Mouse (Mus musculus) midbrain, embryonic 10.5 days (tissue): Measurements from ENCODE around the gene Gzmm. TPM values are rescaled to one million over a fixed set of nuclear protein-coding genes. Genes with fewer than 3 reads are reported as not detected.

Experiments used
- DNase-seq: peaks from one replicate; pipeline ENCODE4 v3.0.0-alpha.2; 2017; ENCODE audit warnings: low spot score
- H3K27ac ChIP-seq: fragments of 300-500 bp; sonication (generic); replicated peaks from 2 replicates; pipeline ENCODE4 v1.5.1; 2016; ENCODE audit warnings: mild to moderate bottlenecking
- H3K27me3 ChIP-seq: fragments of 300-500 bp; sonication (generic); 2 replicates; pipeline ENCODE4 v1.6.1; 2016; ENCODE audit warnings: low read depth, mild to moderate bottlenecking; ENCODE audit not compliant: poor library complexity, severe bottlenecking
- H3K36me3 ChIP-seq: fragments of 300-500 bp; sonication (generic); 2 replicates; pipeline ENCODE4 v1.6.1; 2016; ENCODE audit warnings: mild to moderate bottlenecking, moderate library complexity
- H3K4me1 ChIP-seq: fragments of 300-500 bp; sonication (generic); 2 replicates; pipeline ENCODE4 v1.6.1; 2016
- H3K4me3 ChIP-seq: fragments of 300-500 bp; sonication (generic); 2 replicates; pipeline ENCODE4 v1.5.1; 2016; ENCODE audit warnings: mild to moderate bottlenecking, moderate library complexity
- H3K9me3 ChIP-seq: fragments of 300-500 bp; sonication (generic); replicated peaks from 2 replicates; pipeline ENCODE4 v1.6.1; 2016; ENCODE audit warnings: mild to moderate bottlenecking
- WGBS: fragments of 180-500 bp; shearing (Covaris S2); methylation state at CpG from one replicate; pipeline ENCODE4 v1.1.7; 2016; 5-methylcytosine and 5-hydroxymethylcytosine counted together
- polyA plus RNA-seq: library from polyadenylated mRNA; unstranded; fragments of >200 nt; fragmentation: Nextera tagmentation; extraction: Ambion mirVana; gene quantifications from 2 replicates; pipeline ENCODE4 v1.2.1, GENCODE M21; 2016

Gzmm gene
- polyA plus RNA-seq, 1 experiment from 2014 or later = 0.98 TPM

- H3K27ac ChIP-seq = no peak overlapping the region
- H3K4me1 ChIP-seq = peaks cover 22% of the 10 kb centered on the region
- H3K9me3 ChIP-seq = peaks cover 20% of the 10 kb centered on the region
- no peak overlapping the region for H3K4me3 ChIP-seq
- no peaks in the 10 kb centered on the region for H3K27me3 ChIP-seq
- H3K36me3 ChIP-seq = peaks cover 56% of the 10 kb centered on the region
- WGBS = 95% methylated on average over 15 of the region's 15 CpGs
- no peak for DNase-seq
These were observed 55.0 kb downstream of the Gzmm start for GRCm38 (mm10) chr10:79743650-79744365.

Other genes starting within 250 kb of the Gzmm start
- gene Vmn2r83, start 220.3 kb upstream of the Gzmm start, polyA plus RNA-seq = not detected in 2 replicates
- 19.8 and 23.6 TPM in 2 replicates for gene Plpp2, start 155.2 kb upstream of the Gzmm start, polyA plus RNA-seq
- 69.9 and 72.8 TPM in 2 replicates for gene Mier2, start 133.8 kb upstream of the Gzmm start, polyA plus RNA-seq
- not detected in 2 replicates for gene Theg, start 101.7 kb upstream of the Gzmm start, polyA plus RNA-seq
- 0.06 and 0.11 TPM in 2 replicates for gene C2cd4c, start 75.0 kb upstream of the Gzmm start, polyA plus RNA-seq
- 18.5 and 20.1 TPM in 2 replicates for gene Shc2, start 51.1 kb upstream of the Gzmm start, polyA plus RNA-seq
- not detected in 2 replicates for gene Odf3l2, start 43.3 kb upstream of the Gzmm start, polyA plus RNA-seq
- gene Madcam1, start 24.5 kb upstream of the Gzmm start, polyA plus RNA-seq = 0.89 and 1.1 TPM in 2 replicates
- gene Tpgs1, start 19.7 kb upstream of the Gzmm start, polyA plus RNA-seq = 68.3 and 74.9 TPM in 2 replicates
- 223 and 270 TPM in 2 replicates for gene Cdc34, start 6.8 kb upstream of the Gzmm start, polyA plus RNA-seq
- gene Bsg, start 15.5 kb downstream of the Gzmm start, polyA plus RNA-seq = 607 and 655 TPM in 2 replicates
- gene Hcn2, start 27.6 kb downstream of the Gzmm start, polyA plus RNA-seq = 0.05 TPM in 2 replicates
- 48.6 and 51.7 TPM in 2 replicates for gene Polrmt, start 57.6 kb downstream of the Gzmm start, polyA plus RNA-seq
- 0.27 and 0.42 TPM in 2 replicates for gene Fgf22, start 66.1 kb downstream of the Gzmm start, polyA plus RNA-seq
- 109 and 118 TPM in 2 replicates for gene Rnf126, start 77.9 kb downstream of the Gzmm start, polyA plus RNA-seq
- 1.1 and 1.8 TPM in 2 replicates for gene Fstl3, start 88.3 kb downstream of the Gzmm start, polyA plus RNA-seq
- gene Prss57, start 101.9 kb downstream of the Gzmm start, polyA plus RNA-seq = 0.05 TPM in 1 of 2 replicates, not detected in the other
- 130 and 153 TPM in 2 replicates for gene Palm, start 104.6 kb downstream of the Gzmm start, polyA plus RNA-seq
- gene Misp, start 132.0 kb downstream of the Gzmm start, polyA plus RNA-seq = 0.46 and 0.67 TPM in 2 replicates
- 296 and 334 TPM in 2 replicates for gene Ptbp1, start 165.4 kb downstream of the Gzmm start, polyA plus RNA-seq
- gene Prtn3, start 185.5 kb downstream of the Gzmm start, polyA plus RNA-seq = 8.0 and 13.5 TPM in 2 replicates
- 110 and 169 TPM in 2 replicates for gene Plppr3, start 185.6 kb downstream of the Gzmm start, polyA plus RNA-seq
- gene Elane, start 197.2 kb downstream of the Gzmm start, polyA plus RNA-seq = 0.16 and 0.46 TPM in 2 replicates
- gene Cfd, start 201.8 kb downstream of the Gzmm start, polyA plus RNA-seq = not detected in 2 replicates
- 69.8 and 70.8 TPM in 2 replicates for gene Med16, start 219.9 kb downstream of the Gzmm start, polyA plus RNA-seq
- gene Gm26602, start 221.8 kb downstream of the Gzmm start, polyA plus RNA-seq = 2.0 and 5.5 TPM in 2 replicates
- gene Kiss1r, start 228.0 kb downstream of the Gzmm start, polyA plus RNA-seq = 1.0 and 1.2 TPM in 2 replicates
- 126 and 154 TPM in 2 replicates for gene R3hdm4, start 232.2 kb downstream of the Gzmm start, polyA plus RNA-seq
- gene Arid3a, start 238.0 kb downstream of the Gzmm start, polyA plus RNA-seq = 12.5 and 13.4 TPM in 2 replicates